Mouse (Mus musculus): ENCODE data around the gene H2-DMb2. TPM values are rescaled to one million over a fixed set of nuclear protein-coding genes. Genes with fewer than 3 reads are reported as not detected.
A peak's percentile ranks its signal among the peaks of the same experiment; 100 is the strongest.

H2-DMb2 gene
- total and polyA plus RNA-seq, 2 experiments from 2014 or later: 1.0 to 2.4 TPM

DNA sequence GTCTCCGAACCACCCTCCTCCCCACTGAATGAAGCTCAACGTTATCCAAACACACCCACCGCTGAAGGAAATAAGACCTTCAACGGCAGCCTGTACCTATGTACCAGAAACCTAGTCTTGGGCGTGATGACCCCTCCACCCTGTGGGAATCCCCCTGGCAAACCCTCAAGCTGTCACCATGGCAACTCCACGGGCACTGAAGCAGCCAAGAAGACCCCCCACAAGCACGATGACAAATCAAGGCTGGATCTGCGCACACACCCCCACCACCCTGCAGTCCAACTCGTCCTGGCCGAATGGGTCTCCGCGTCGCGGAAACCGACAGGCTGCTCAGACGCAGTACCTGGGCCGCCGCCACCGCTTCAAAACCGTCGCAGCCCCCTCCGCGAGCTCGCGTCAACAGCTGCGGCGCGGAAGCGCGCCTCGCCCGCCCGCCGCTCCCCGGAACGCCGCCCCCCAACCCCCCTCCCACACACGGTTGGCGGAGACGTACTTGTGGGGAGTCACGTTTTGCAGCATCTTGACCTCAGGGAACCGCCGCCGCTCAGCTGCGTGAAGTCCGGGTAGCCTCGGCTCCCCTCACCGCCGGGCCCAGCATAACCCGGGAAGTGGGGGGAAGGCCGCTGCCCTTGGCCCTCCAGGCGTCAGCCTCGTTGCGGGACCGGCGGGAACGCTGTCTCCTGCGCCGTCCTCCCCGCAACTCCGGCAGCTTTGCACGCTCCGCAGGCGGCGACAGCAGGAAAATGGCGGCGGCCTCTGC lies 24.8 kb upstream of the H2-DMb2 start:
- Histone ChIP-seq H3K4me2 (ENCODE audit: low read depth) (peak overlapping the region; percentile 85), H3K27ac (ENCODE audit: low read depth, low read length) (peak overlapping the region; percentile 85), H3K9me3 (ENCODE audit: low read length) (no peaks in the 10 kb centered on the region), H3K4me1 (ENCODE audit: insufficient read depth) (peaks cover 4% of the 10 kb centered on the region; the same call in 1 of the 2 replicates), H3K36me3 (ENCODE audit: insufficient read depth) (peaks cover 44% of the 10 kb centered on the region), H3K4me3 (ENCODE audit: low read depth, low read length) (peak overlapping the region; percentile 72), H3K9ac (peak overlapping the region; percentile 76), H3K27me3 (ENCODE audit: insufficient read depth, low read length) (no peaks in the 10 kb centered on the region)
- WGBS: under 1% methylated on average over 67 of the region's 67 CpGs
- no peak for TF ChIP-seq CTCF (IDR thresholded peaks at IDR 0.05; ENCODE audit: low read depth)
- DNase-seq: peak; percentile 65
- no peak for ATAC-seq

DNA sequence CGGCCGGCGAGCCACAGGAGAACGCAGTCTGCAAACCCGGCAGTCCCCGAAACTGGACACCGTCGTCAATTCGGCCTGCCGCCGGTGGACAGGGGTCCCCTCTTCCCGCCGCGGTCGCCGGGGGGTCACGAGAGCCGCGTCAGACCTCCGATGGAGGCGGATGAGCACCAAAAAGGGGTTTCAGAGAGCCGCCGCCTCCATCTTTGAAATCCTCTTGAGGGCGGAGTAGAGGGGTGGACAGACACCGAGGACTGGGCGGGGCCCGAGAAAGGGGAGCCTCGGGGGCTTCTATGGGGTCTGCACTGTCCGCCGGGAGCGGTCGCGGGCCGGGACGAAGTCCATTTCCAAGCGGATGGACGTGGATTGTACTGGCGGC lies 24.2 kb upstream of the H2-DMb2 start:
- no peak; the same call in 1 of the 2 replicates for TF ChIP-seq CTCF (IDR thresholded peaks at IDR 0.05; ENCODE audit: low read depth)
- ATAC-seq (peak; percentile 49), DNase-seq (no peak)
- H3K4me3 ChIP-seq (ENCODE audit: low read depth, low read length): peak overlapping the region; percentile 72
- H3K4me2 ChIP-seq (ENCODE audit: low read depth): peak overlapping the region; percentile 85
- peak overlapping the region; percentile 76 for H3K9ac ChIP-seq
- H3K4me1 ChIP-seq (ENCODE audit: insufficient read depth): peaks cover 7% of the 10 kb centered on the region; the same call in 1 of the 2 replicates
- no peaks in the 10 kb centered on the region for H3K9me3 ChIP-seq (ENCODE audit: low read length)
- 2% methylated on average over 38 of the region's 38 CpGs for WGBS
- peak overlapping the region; percentile 85 for H3K27ac ChIP-seq (ENCODE audit: low read depth, low read length)
- peaks cover 38% of the 10 kb centered on the region for H3K36me3 ChIP-seq (ENCODE audit: insufficient read depth)
- H3K27me3 ChIP-seq (ENCODE audit: insufficient read depth, low read length): no peaks in the 10 kb centered on the region

DNA sequence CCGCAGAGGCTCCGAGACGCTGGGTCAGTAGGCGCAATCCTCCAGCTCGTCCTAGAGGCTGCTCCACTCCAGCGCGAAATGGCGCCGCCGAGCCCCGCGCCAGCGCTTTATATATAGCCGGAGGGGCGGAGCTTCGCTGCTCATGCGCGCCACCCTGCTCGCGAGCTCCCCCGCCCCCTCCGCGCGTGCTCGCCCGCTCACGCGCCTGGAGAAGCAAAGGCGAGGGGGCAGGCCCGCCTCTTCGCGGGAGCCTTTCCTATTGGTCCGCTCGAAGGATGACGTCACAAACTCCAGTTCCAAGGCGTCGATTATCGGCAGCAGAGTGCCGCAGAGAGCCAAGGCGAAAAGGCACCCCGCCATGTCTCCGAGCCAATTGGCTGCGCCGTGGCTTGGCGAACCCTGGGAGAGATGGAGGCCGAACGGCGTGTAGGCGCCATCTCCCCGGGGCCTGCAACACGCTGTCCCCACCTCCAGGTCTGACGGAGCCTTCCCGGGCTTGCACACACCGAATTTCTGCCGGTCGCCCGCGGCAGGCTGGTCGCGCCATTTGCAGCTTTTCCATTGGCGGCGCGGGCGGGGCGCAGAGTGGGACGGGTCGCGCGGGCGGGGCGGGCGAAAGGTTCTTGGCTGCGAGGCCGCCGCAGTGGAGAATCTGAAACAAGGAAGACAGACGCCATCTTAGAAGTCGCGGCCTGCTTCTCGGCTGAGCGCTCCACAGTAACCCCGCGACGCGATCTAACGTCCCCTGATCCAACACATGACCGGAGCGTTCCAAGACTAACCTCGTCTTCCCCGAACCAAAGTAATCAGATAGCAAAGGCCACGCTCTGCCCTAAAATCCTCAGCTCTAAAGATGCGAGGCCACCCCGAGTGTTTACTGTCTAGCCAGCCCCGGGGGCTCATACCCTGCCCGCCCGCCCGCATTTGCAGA lies 23.6 kb upstream of the H2-DMb2 start, which contains the start of gene H2-DMa:
H2-DMa (plus strand) TSS at position 293 of the 931 bp plus-strand sequence.
- Histone ChIP-seq H3K27me3 (ENCODE audit: insufficient read depth, low read length) (no peaks in the 10 kb centered on the region), H3K4me2 (ENCODE audit: low read depth) (peak within 1 kb of the TSS; percentile 88), H3K36me3 (ENCODE audit: insufficient read depth) (peaks cover 32% of the 10 kb centered on the region), H3K4me1 (ENCODE audit: insufficient read depth) (peaks cover 9% of the 10 kb centered on the region; the same call in 1 of the 2 replicates), H3K9ac (peak within 1 kb of the TSS; percentile 87), H3K27ac (ENCODE audit: low read depth, low read length) (peak within 1 kb of the TSS; percentile 100), H3K9me3 (ENCODE audit: low read length) (no peaks in the 10 kb centered on the region), H3K4me3 (ENCODE audit: low read depth, low read length) (peak within 1 kb of the TSS; percentile 72)
- no peak; the same call in 1 of the 2 replicates for TF ChIP-seq CTCF (IDR thresholded peaks at IDR 0.05; ENCODE audit: low read depth)
- 3% methylated on average over 96 of the region's 96 CpGs for WGBS
- ATAC-seq (peak; percentile 81), DNase-seq (peak; percentile 100)

DNA sequence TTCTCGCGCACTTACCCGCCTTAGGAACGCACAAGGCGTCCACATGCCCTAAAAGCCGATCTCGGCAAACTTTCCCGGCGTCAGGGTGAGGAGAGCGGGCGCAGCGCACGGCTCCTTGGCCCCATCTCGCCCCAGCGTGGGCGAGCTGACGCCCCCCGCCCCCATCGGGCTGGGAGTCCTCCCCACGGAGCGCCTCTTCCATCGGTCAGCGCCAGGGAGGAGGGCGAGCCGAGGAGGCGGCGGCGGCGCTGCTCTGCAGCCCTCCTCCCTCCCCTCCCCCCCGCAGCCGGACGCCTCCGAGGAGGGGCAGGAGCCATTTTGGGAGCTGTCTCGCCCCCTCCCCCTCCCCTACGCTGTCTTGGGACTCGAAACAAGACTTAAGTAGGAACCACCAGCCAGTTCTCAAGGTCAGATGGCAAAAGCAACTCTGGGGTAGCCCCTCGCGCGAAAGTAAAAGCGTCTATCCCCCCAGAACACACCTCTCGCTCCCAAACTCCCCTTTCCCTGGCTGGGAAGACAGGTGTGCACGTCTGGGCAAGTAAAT lies 22.9 kb upstream of the H2-DMb2 start:
- ATAC-seq (no peak), DNase-seq (peak; percentile 88)
- H3K27me3 ChIP-seq (ENCODE audit: insufficient read depth, low read length): no peaks in the 10 kb centered on the region
- TF ChIP-seq CTCF (IDR thresholded peaks at IDR 0.05; ENCODE audit: low read depth): no peak
- peaks cover 25% of the 10 kb centered on the region for H3K36me3 ChIP-seq (ENCODE audit: insufficient read depth)
- H3K9me3 ChIP-seq (ENCODE audit: low read length): no peaks in the 10 kb centered on the region
- 2% methylated on average over 33 of the region's 42 CpGs for WGBS
- peak overlapping the region; percentile 59 for H3K4me3 ChIP-seq (ENCODE audit: low read depth, low read length)
- H3K4me1 ChIP-seq (ENCODE audit: insufficient read depth): peaks cover 9% of the 10 kb centered on the region; the same call in 1 of the 2 replicates
- peak overlapping the region; percentile 88 for H3K4me2 ChIP-seq (ENCODE audit: low read depth)
- peak overlapping the region; percentile 100 for H3K27ac ChIP-seq (ENCODE audit: low read depth, low read length)
- H3K9ac ChIP-seq: peak overlapping the region; percentile 87

DNA sequence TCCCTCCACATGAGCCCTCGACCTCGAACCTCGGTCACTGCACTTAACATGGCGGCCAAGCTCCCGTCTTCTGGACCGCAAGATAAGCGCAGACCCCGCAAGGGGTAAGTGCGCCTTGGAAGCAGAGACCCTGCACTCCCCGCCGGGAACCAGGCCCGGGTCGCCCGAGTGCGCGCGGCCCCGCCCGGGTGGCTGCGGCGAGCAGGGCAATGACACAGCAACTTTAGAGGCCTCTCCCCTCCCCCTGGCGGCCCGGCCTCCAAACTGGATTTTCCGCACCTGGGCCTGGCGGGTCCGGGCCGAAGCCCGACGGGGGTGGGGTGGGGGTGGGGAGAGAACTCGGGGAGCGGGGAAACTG lies 22.3 kb upstream of the H2-DMb2 start:
- under 1% methylated on average over 30 of the region's 31 CpGs for WGBS
- Histone ChIP-seq H3K27ac (ENCODE audit: low read depth, low read length) (peak overlapping the region; percentile 100), H3K4me3 (ENCODE audit: low read depth, low read length) (peak overlapping the region; percentile 59), H3K4me2 (ENCODE audit: low read depth) (peak overlapping the region; percentile 88), H3K4me1 (ENCODE audit: insufficient read depth) (peaks cover 9% of the 10 kb centered on the region; the same call in 1 of the 2 replicates), H3K9me3 (ENCODE audit: low read length) (no peaks in the 10 kb centered on the region), H3K27me3 (ENCODE audit: insufficient read depth, low read length) (no peaks in the 10 kb centered on the region), H3K36me3 (ENCODE audit: insufficient read depth) (peaks cover 19% of the 10 kb centered on the region), H3K9ac (peak overlapping the region; percentile 87)
- DNase-seq (no peak), ATAC-seq (no peak)
- TF ChIP-seq CTCF (IDR thresholded peaks at IDR 0.05; ENCODE audit: low read depth): peak; percentile 24

DNA sequence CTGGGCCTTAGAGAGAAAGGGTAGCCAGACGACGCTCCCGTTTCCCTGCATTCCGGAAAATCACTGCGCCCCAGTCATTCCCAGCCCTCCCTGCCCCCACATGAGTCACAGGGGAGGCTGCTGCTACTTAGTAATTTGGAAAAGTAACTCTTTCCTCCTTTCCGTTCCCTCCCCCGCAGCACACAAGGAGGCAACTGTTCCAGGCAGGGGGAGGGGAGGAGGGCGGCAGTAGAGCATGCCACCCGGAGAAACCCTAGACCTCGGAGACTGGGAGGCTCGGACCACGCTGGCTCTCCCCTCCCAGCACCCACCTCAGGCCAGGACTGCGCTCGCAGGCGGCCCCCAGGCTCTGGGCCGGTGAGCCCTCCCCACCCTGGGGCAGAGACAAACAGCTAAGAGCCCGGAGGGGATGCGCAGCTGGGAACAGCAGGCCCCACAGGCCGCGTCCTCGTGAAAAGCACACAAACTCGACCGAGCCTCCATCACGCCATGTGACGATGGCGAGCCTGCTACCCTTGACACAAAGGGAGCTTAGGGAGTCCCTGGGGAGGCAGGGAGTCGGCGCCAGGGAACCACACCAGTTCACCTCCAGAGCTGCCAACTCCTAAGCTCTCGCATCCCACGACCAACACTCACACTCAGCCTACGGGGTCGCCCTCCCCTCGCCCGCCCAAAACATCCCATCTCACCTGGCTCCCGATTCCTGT lies 21.8 kb upstream of the H2-DMb2 start:
- TF ChIP-seq CTCF (IDR thresholded peaks at IDR 0.05; ENCODE audit: low read depth): no peak
- H3K27me3 ChIP-seq (ENCODE audit: insufficient read depth, low read length): no peaks in the 10 kb centered on the region
- peak overlapping the region; percentile 88 for H3K4me2 ChIP-seq (ENCODE audit: low read depth)
- peak overlapping the region; percentile 100 for H3K27ac ChIP-seq (ENCODE audit: low read depth, low read length)
- H3K36me3 ChIP-seq (ENCODE audit: insufficient read depth): peaks cover 15% of the 10 kb centered on the region
- ATAC-seq: peak; percentile 12
- H3K4me1 ChIP-seq (ENCODE audit: insufficient read depth): peaks cover 9% of the 10 kb centered on the region; the same call in 1 of the 2 replicates
- peak; percentile 85 for DNase-seq
- peak overlapping the region; percentile 87 for H3K9ac ChIP-seq
- H3K4me3 ChIP-seq (ENCODE audit: low read depth, low read length): peak overlapping the region; percentile 59
- WGBS: 0% methylated on average over 35 of the region's 35 CpGs
- no peaks in the 10 kb centered on the region for H3K9me3 ChIP-seq (ENCODE audit: low read length)

All from forebrain, postnatal 0 days (tissue).